Mouse (Mus musculus) frontal cortex, postnatal 14 days (tissue): ENCODE results near the gene Gm42674.

Experiments used
- DNase-seq, 2 experiments: peaks; one replicate each; pipeline ENCODE4 v3.0.0; 2022; ENCODE audit warnings: low spot score in 2 of 2

Gm42674 gene

GRCm38 (mm10) chr3:90598212-90598611, 3.5 kb upstream of the Gm42674 start:
- DNase-seq, result no peak

GRCm38 (mm10) chr3:90599401-90599800, 2.3 kb upstream of the Gm42674 start:
- no peak for DNase-seq

- no peak for DNase-seq
These were observed 1.7 kb upstream of the Gm42674 start for GRCm38 (mm10) chr3:90600036-90600435.

- no peak for DNase-seq
These were observed 1.1 kb upstream of the Gm42674 start for GRCm38 (mm10) chr3:90600458-90601195.

GRCm38 (mm10) chr3:90603623-90604022, 1.9 kb downstream of the Gm42674 start, which contains the start of gene S100a4:
TSS of gene S100a4 (plus strand) at chr3:90603771.
- no peak for DNase-seq

GRCm38 (mm10) chr3:90604416-90604815, 2.7 kb downstream of the Gm42674 start:
- DNase-seq, result peak in 1 of 2 experiments; percentile 44

DNA sequence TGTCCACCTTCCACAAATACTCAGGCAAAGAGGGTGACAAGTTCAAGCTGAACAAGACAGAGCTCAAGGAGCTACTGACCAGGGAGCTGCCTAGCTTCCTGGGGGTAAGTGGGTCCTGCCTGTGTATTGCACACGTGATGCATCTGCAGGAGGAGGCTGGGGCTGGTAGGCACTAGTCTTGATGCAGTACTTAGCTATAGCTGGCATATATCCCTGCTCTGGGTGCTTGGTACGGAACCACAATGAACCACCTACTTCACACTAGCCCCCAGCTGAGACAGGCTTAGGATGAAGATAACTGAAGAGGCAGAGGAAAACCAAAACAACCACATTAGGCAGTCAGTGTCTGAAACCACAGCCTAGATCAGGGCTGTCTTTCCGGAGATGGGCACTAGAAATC, 3.3 kb downstream of the Gm42674 start:
- DNase-seq, result no peak

GRCm38 (mm10) chr3:90605736-90606135, 4.0 kb downstream of the Gm42674 start:
- DNase-seq, result no peak

- no peak for DNase-seq
These were observed 4.5 kb downstream of the Gm42674 start for GRCm38 (mm10) chr3:90606185-90606584.

- no peak for DNase-seq
These were observed 5.7 kb downstream of the Gm42674 start for GRCm38 (mm10) chr3:90607361-90607760.

DNA sequence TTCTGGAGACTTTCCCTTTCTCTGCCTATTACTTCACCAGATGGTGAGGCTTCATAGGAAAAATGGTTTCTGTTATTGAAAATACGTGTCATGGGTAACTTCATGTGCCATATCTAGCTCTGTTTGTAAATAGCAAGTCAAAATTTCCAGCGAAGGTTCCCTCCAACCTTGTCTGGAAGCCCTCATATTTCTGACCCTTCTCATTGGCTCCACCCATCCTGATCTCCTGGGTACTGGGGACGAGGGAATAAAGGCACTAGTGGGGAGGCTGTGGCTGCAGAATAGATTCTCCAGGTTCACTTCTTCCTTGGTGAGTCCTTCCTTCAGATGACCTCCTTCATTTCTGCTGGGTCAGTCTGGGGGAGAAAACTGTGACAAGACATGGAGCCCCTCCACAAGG, 6.5 kb downstream of the Gm42674 start, which contains the start of gene S100a5:
Gene S100a5 (plus strand): TSS at position 301 of the 400 bp plus-strand sequence.
- DNase-seq, result no peak

GRCm38 (mm10) chr3:90609102-90609501, 7.4 kb downstream of the Gm42674 start:
- no peak for DNase-seq

- DNase-seq, result no peak
These were observed 9.8 kb downstream of the Gm42674 start for GRCm38 (mm10) chr3:90611494-90611893.

DNA sequence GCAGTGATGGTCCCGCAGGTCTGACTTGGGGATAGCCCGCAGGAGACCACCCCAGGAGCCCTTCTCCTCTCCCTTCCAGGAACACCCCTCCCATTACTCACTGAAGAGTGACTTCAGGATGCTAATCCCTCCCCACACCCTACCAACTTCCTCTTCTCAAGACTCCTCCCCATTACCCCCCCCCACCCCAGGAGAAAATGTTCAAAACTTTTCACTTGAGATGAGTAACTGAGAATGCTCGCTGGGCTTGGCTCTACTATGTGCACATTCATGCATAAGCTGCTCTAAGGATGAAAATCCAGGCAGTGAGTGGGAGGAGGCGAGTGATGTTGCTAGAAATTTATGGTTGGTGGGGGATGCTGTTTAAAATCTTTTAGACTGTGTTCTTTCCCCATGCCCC, 10.4 kb downstream of the Gm42674 start:
- no peak for DNase-seq

GRCm38 (mm10) chr3:90612728-90613291, 11.1 kb downstream of the Gm42674 start, which contains the start of gene S100a6:
TSS of gene S100a6 (plus strand) at chr3:90612882.
- DNase-seq, result no peak

GRCm38 (mm10) chr3:90613461-90614147, 11.9 kb downstream of the Gm42674 start:
- no peak for DNase-seq

DNA sequence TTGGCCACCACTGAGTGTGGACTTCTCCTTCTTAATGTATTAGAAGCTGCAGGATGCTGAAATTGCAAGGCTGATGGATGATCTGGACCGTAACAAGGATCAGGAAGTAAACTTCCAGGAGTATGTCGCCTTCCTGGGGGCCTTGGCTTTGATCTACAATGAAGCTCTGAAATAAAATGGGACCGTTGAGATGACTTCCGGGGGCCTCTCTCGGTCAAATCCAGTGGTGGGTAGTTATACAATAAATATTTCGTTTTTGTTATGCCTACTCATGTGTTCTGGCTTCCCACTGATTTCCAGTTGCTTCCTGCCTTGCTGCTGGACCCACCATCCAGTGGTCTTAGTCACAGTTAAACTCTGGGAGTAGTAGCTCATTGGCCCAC, 12.4 kb downstream of the Gm42674 start:
- DNase-seq, result no peak

- DNase-seq, result no peak
These were observed 13.0 kb downstream of the Gm42674 start for GRCm38 (mm10) chr3:90614611-90615251.

GRCm38 (mm10) chr3:90615415-90615814, 13.7 kb downstream of the Gm42674 start:
- DNase-seq, result peak; percentile 64 to 69

DNA sequence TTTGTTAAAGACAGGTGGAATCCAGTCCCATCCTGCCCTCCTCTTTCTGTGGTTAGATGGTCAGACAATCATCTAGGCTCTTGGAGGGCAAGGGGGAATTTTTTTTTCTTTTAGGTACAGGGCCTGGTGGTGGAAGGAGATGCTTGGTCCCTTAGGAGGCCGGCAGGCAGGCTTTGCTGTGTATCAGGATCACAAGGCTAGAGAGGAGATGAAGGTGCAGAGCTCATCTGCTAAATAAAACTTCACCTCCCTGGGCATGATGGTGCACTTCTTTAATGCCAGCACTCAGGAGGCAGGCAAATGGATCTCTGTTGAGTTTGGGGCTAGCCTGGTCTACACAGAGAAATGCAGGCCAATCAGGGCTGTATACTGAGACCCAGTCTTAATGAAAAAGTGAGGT, 14.2 kb downstream of the Gm42674 start:
- DNase-seq, result no peak

DNA sequence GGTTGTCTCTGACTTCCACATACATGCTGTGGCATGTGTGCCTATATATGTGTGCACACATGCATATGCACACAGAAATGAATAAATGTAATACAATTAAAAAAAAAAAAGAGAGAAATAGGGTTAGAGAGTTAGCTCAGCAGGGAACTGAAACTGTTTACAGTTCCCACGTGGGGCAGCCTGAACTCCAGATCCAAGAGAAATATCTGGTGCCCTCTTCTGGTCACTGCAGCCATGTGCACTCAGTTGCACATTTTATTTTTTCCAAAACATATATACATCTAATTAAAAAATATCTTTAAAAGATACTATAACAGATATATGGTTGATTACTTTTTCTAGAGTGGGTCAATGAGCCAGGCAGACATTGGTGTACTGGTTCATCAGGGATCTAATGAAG, 15.9 kb downstream of the Gm42674 start:
- DNase-seq, result no peak

- no peak for DNase-seq
These were observed 19.8 kb downstream of the Gm42674 start for GRCm38 (mm10) chr3:90621552-90621951.
